Mouse (Mus musculus) thymus, postnatal 25 days (tissue): ENCODE results near the gene Ldah.

Experiments
- DNase-seq: peaks from one replicate; pipeline ENCODE4 v3.0.0; 2022

The Ldah gene

GRCm38 (mm10) chr12:8313773-8314172 is 105.9 kb downstream of the Ldah start:
- DNase-seq = no peak

GRCm38 (mm10) chr12:8316541-8316940 is 108.6 kb downstream of the Ldah start:
- DNase-seq = peak; percentile 18

- DNase-seq = peak; percentile 66
Measured at GRCm38 (mm10) chr12:8320084-8320713, 112.3 kb downstream of the Ldah start.

GRCm38 (mm10) chr12:8321506-8321905 is 113.6 kb downstream of the Ldah start:
- DNase-seq = no peak

- no peak for DNase-seq
Measured at GRCm38 (mm10) chr12:8324086-8324485, 116.2 kb downstream of the Ldah start.

GRCm38 (mm10) chr12:8325245-8325942 is 117.5 kb downstream of the Ldah start:
- DNase-seq = no peak

GRCm38 (mm10) chr12:8325943-8326522 is 118.1 kb downstream of the Ldah start:
- no peak for DNase-seq

- peak; percentile 88 for DNase-seq
Measured at GRCm38 (mm10) chr12:8326825-8327674, 119.1 kb downstream of the Ldah start.

- no peak for DNase-seq
Measured at GRCm38 (mm10) chr12:8327675-8328053, 119.8 kb downstream of the Ldah start.

- DNase-seq = no peak
Measured at GRCm38 (mm10) chr12:8329236-8329635, 121.3 kb downstream of the Ldah start.

- DNase-seq = no peak
Measured at GRCm38 (mm10) chr12:8331489-8332173, 123.7 kb downstream of the Ldah start.

GRCm38 (mm10) chr12:8332174-8332542 is 124.3 kb downstream of the Ldah start:
- DNase-seq = no peak

- DNase-seq = no peak
Measured at GRCm38 (mm10) chr12:8333617-8334016, 125.7 kb downstream of the Ldah start.

- no peak for DNase-seq
Measured at GRCm38 (mm10) chr12:8334261-8334660, 126.4 kb downstream of the Ldah start.
